Mouse (Mus musculus) megakaryocyte, embryonic 14.5 days (primary cell): ENCODE measurements at regions not wholly inside any gene's neighbourhood (a gene's known extent, or its start where the extent isn't known, plus 50 kb on each side); places are given as distances from the start of the nearest gene placed in this dataset.

Experiments used
- H3K27me3 ChIP-seq: replicated peaks from 2 replicates; pipeline ENCODE3; 2012; ENCODE audit warnings: inconsistent platforms
- H3K36me3 ChIP-seq: replicated peaks from 2 replicates; pipeline ENCODE3; 2012; ENCODE audit warnings: low read length, inconsistent platforms, mixed read lengths
- H3K4me1 ChIP-seq: 2 replicates; pipeline ENCODE4 v1.6.1; 2012; ENCODE audit warnings: inconsistent platforms
- H3K4me3 ChIP-seq: replicated peaks from 2 replicates; pipeline ENCODE3; 2012; ENCODE audit warnings: moderate library complexity, mild to moderate bottlenecking, inconsistent platforms
- H3K9me3 ChIP-seq: 2 replicates; pipeline ENCODE4 v1.6.1; 2012; ENCODE audit warnings: inconsistent platforms
- FLI1 ChIP-seq: IDR thresholded peaks from 2 replicates; pipeline ENCODE4 v1.6.1; 2012; ENCODE audit warnings: low read length, inconsistent platforms, mixed read lengths
- GATA1 ChIP-seq: IDR thresholded peaks from 3 replicates; pipeline ENCODE4 v1.6.1; 2012; ENCODE audit warnings: mixed read lengths, low read length, inconsistent platforms, borderline replicate concordance

GRCm38 (mm10) chr11:40865694-40866093 lies 110.6 kb upstream of the Ccng1 start:
- Histone ChIP-seq H3K4me1 (no peaks in the 10 kb centered on the region), H3K4me3 (no peak overlapping the region), H3K27me3 (no peaks in the 10 kb centered on the region), H3K9me3 (no peaks in the 10 kb centered on the region), H3K36me3 (no peaks in the 10 kb centered on the region)
- TF ChIP-seq FLI1 = no peak
- TF ChIP-seq GATA1 = no peak

- H3K4me1 ChIP-seq = no peaks in the 10 kb centered on the region
- no peak for TF ChIP-seq FLI1
- TF ChIP-seq GATA1 = no peak
- no peak overlapping the region for H3K4me3 ChIP-seq
- no peaks in the 10 kb centered on the region for H3K9me3 ChIP-seq
- H3K27me3 ChIP-seq = no peaks in the 10 kb centered on the region
- H3K36me3 ChIP-seq = no peaks in the 10 kb centered on the region
Measured at GRCm38 (mm10) chr11:40851361-40851760, 96.2 kb upstream of the Ccng1 start.

- peaks cover 2% of the 10 kb centered on the region; the same call in 1 of the 2 replicates for H3K9me3 ChIP-seq
- TF ChIP-seq FLI1 = no peak
- TF ChIP-seq GATA1 = no peak
- no peak overlapping the region for H3K4me3 ChIP-seq
- no peaks in the 10 kb centered on the region for H3K4me1 ChIP-seq
- H3K36me3 ChIP-seq = no peaks in the 10 kb centered on the region
- no peaks in the 10 kb centered on the region for H3K27me3 ChIP-seq
Measured at GRCm38 (mm10) chr11:40850652-40851092, 95.6 kb upstream of the Ccng1 start.

GRCm38 (mm10) chr11:40846586-40846985 lies 91.5 kb upstream of the Ccng1 start:
- Histone ChIP-seq H3K4me3 (no peak overlapping the region), H3K36me3 (no peaks in the 10 kb centered on the region), H3K4me1 (no peaks in the 10 kb centered on the region), H3K9me3 (peaks cover 3% of the 10 kb centered on the region; the same call in 1 of the 2 replicates), H3K27me3 (no peaks in the 10 kb centered on the region)
- no peak for TF ChIP-seq FLI1
- no peak for TF ChIP-seq GATA1

GRCm38 (mm10) chr11:40835393-40835792 lies 80.3 kb upstream of the Ccng1 start:
- no peak for TF ChIP-seq FLI1
- no peak for TF ChIP-seq GATA1
- H3K4me1 ChIP-seq = no peaks in the 10 kb centered on the region
- no peaks in the 10 kb centered on the region for H3K27me3 ChIP-seq
- no peaks in the 10 kb centered on the region for H3K36me3 ChIP-seq
- H3K4me3 ChIP-seq = no peak overlapping the region
- no peaks in the 10 kb centered on the region for H3K9me3 ChIP-seq
